Mouse (Mus musculus) embryonic fibroblast, embryonic 13.5 days (primary cell): ENCODE data around the gene Fbxo47.

Experiments used
- CTCF ChIP-seq: IDR thresholded peaks from 2 replicates; pipeline ENCODE4 v1.5.1; 2011; ENCODE audit warnings: mild to moderate bottlenecking, control low read depth, low read length, moderate library complexity, borderline replicate concordance; ENCODE audit not compliant: insufficient read depth
- POLR2A ChIP-seq: IDR thresholded peaks from 2 replicates; pipeline ENCODE4 v1.6.1; 2011; ENCODE audit warnings: low read depth, mild to moderate bottlenecking, control low read depth, low read length, moderate library complexity

GRCm38 (mm10) chr11:97915471-97915870, 31.5 kb upstream of the Fbxo47 start:
- TF ChIP-seq CTCF, result no peak
- TF ChIP-seq POLR2A, result no peak
